Mouse (Mus musculus): ENCODE measurements around the gene Lrp6. TPM values are rescaled to one million over a fixed set of nuclear protein-coding genes. Genes with fewer than 3 reads are reported as not detected.

Gene Lrp6
- polyA plus RNA-seq, 1 experiment from 2014 or later = 14.6 TPM

GRCm38 (mm10) chr6:134402914-134403683, 163.7 kb downstream of the Lrp6 start:
- Histone ChIP-seq H3K9ac (replicated peaks) (no peak overlapping the region), H3K27me3 (replicated peaks) (no peaks in the 10 kb centered on the region), H3K4me2 (no peak overlapping the region), H3K9me3 (replicated peaks) (no peaks in the 10 kb centered on the region), H3K27ac (replicated peaks) (no peak overlapping the region), H3K36me3 (no peaks in the 10 kb centered on the region), H3K4me3 (replicated peaks) (no peak overlapping the region), H3K4me1 (no peaks in the 10 kb centered on the region)
- no peak for ATAC-seq (ENCODE audit: low FRiP score)
- WGBS = 48% methylated on average over 16 of the region's 16 CpGs

Other genes with a start within 250 kb of the Lrp6 start
- gene Bcl2l14, start 170.6 kb downstream of the Lrp6 start, polyA plus RNA-seq (2015; fragmentation: Nextera tagmentation; extraction: Ambion mirVana) = 0.18 and 6.7 TPM in 2 replicates
- gene Mansc1, start 65.5 kb upstream of the Lrp6 start, polyA plus RNA-seq (2015; fragmentation: Nextera tagmentation; extraction: Ambion mirVana) = 0.99 and 2.0 TPM in 2 replicates
- 36.1 and 44.3 TPM in 2 replicates for gene Borcs5, start 72.5 kb upstream of the Lrp6 start, polyA plus RNA-seq (2015; fragmentation: Nextera tagmentation; extraction: Ambion mirVana)
- 5.2 and 6.6 TPM in 2 replicates for gene Dusp16, start 225.7 kb upstream of the Lrp6 start, polyA plus RNA-seq (2015; fragmentation: Nextera tagmentation; extraction: Ambion mirVana)